Mouse (Mus musculus) G1E (cell line): ENCODE data around the gene Klc1.

Source experiments
- CTCF ChIP-seq: IDR thresholded peaks from 2 replicates; pipeline ENCODE4 v1.5.1; 2012; ENCODE audit warnings: low read depth, low read length, inconsistent platforms, mixed read lengths
- TAL1 ChIP-seq: conservative IDR thresholded peaks from 2 replicates; pipeline ENCODE4 v1.6.1; 2012; ENCODE audit warnings: low read depth, low read length, inconsistent platforms, mixed read lengths

GRCm38 (mm10) chr12:111710091-111710490, 48.6 kb upstream of the Klc1 start:
- TF ChIP-seq CTCF = no peak
- no peak for TF ChIP-seq TAL1
